Mouse (Mus musculus) spleen, postnatal 4 days (tissue): ENCODE measurements around the gene Nat10.

Experiments
- DNase-seq, 2 experiments: peaks; one replicate each; pipeline ENCODE4 v3.0.0; 2022; ENCODE audit warnings: low spot score in 2 of 2

Gene Nat10

GRCm38 (mm10) chr2:103691278-103691677 lies 69.8 kb downstream of the Nat10 start:
- no peak for DNase-seq

- no peak for DNase-seq
Measured at GRCm38 (mm10) chr2:103690828-103691227, 70.2 kb downstream of the Nat10 start.

- DNase-seq = no peak
Measured at GRCm38 (mm10) chr2:103690425-103690824, 70.6 kb downstream of the Nat10 start.

GRCm38 (mm10) chr2:103687888-103688287 lies 73.2 kb downstream of the Nat10 start:
- no peak for DNase-seq

- no peak for DNase-seq
Measured at GRCm38 (mm10) chr2:103687143-103687542, 73.9 kb downstream of the Nat10 start.

- DNase-seq = no peak
Measured at GRCm38 (mm10) chr2:103685581-103685980, 75.5 kb downstream of the Nat10 start.

- DNase-seq = no peak
Measured at GRCm38 (mm10) chr2:103684926-103685577, 76.0 kb downstream of the Nat10 start.

GRCm38 (mm10) chr2:103684431-103684830 lies 76.6 kb downstream of the Nat10 start:
- no peak for DNase-seq

- DNase-seq = no peak
Measured at GRCm38 (mm10) chr2:103682927-103683442, 78.1 kb downstream of the Nat10 start.

- peak in 1 of 2 experiments; percentile 41 for DNase-seq
Measured at GRCm38 (mm10) chr2:103682261-103682722, 78.8 kb downstream of the Nat10 start.

- no peak for DNase-seq
Measured at GRCm38 (mm10) chr2:103681149-103681548, 79.9 kb downstream of the Nat10 start.

GRCm38 (mm10) chr2:103680364-103681110 lies 80.5 kb downstream of the Nat10 start:
- DNase-seq = no peak

GRCm38 (mm10) chr2:103678433-103678832 lies 82.6 kb downstream of the Nat10 start:
- DNase-seq = no peak

GRCm38 (mm10) chr2:103677614-103678369 lies 83.3 kb downstream of the Nat10 start:
- DNase-seq = no peak

GRCm38 (mm10) chr2:103676808-103677207 lies 84.3 kb downstream of the Nat10 start:
- DNase-seq = no peak

- DNase-seq = no peak
Measured at GRCm38 (mm10) chr2:103675391-103675790, 85.7 kb downstream of the Nat10 start.

- no peak for DNase-seq
Measured at GRCm38 (mm10) chr2:103673609-103674008, 87.5 kb downstream of the Nat10 start.

GRCm38 (mm10) chr2:103672573-103673119 lies 88.4 kb downstream of the Nat10 start:
- no peak for DNase-seq
